Mouse (Mus musculus): ENCODE measurements around the gene Ngrn.

The Ngrn gene

GRCm38 (mm10) chr7:80301522-80301921 is 40.5 kb downstream of the Ngrn start:
- peak; percentile 55 for DNase-seq (ENCODE audit: low read depth, low spot score)

- DNase-seq (ENCODE audit: low read depth, low spot score), result peak; percentile 53
Observed at GRCm38 (mm10) chr7:80307766-80308165, 46.8 kb downstream of the Ngrn start.

- DNase-seq (ENCODE audit: low read depth, low spot score), result no peak
Observed at GRCm38 (mm10) chr7:80310771-80311170, 49.8 kb downstream of the Ngrn start.
